Mouse (Mus musculus) megakaryocyte, adult 5-6 weeks (primary cell): Measurements from ENCODE around the gene Selenbp1. TPM values are rescaled to one million over a fixed set of nuclear protein-coding genes. Genes with fewer than 3 reads are reported as not detected.
"Not testable (repeated sequence)": the region's sequence is repeated elsewhere in the genome, so short reads cannot be mapped to it uniquely, and the experiment has no call there.

Experiments used
- ATAC-seq: 2 replicates; pipeline ENCODE4 v1.8.0; 2016; ENCODE audit warnings: mild to moderate bottlenecking, inconsistent platforms; ENCODE audit not compliant: poor library complexity, severe bottlenecking
- total RNA-seq, 2 experiments: library from RNA; stranded (forward) in 1 of 2; stranded (reverse) in 1 of 2; fragments of 153-499, 151-499 nt in 1 of 2; fragments of 221-1000, 200-1000 nt in 1 of 2; gene quantifications; 2 replicates each; pipeline versions ENCODE4 v1.2.3 to v1.2.4; 2015 to 2017

Gene Selenbp1
- total RNA-seq (2015), result 22.8 and 26.8 TPM in 2 replicates
- total RNA-seq (2017), result 25.2 and 27.9 TPM in 2 replicates

GRCm38 (mm10) chr3:94932809-94933564 is at the start of gene Selenbp1:
TSS of gene Selenbp1 (plus strand) at chr3:94933056.
- peak; percentile 88 for ATAC-seq

- peak; percentile 96 for ATAC-seq
Measured at GRCm38 (mm10) chr3:94886316-94887224, 46.3 kb upstream of the Selenbp1 start, which contains the start of gene Psmb4. TSS of gene Psmb4 (minus strand) at chr3:94886961.

- ATAC-seq, result no peak
Measured at GRCm38 (mm10) chr3:94888595-94888994, 44.3 kb upstream of the Selenbp1 start.

GRCm38 (mm10) chr3:94894076-94894475 is 38.8 kb upstream of the Selenbp1 start:
- ATAC-seq, result no peak

- ATAC-seq, result peak; percentile 84
Measured at GRCm38 (mm10) chr3:94902747-94903146, 30.1 kb upstream of the Selenbp1 start.

- not testable (repeated sequence) for ATAC-seq
Measured at GRCm38 (mm10) chr3:94904759-94905158, 28.1 kb upstream of the Selenbp1 start.

GRCm38 (mm10) chr3:94906482-94906881 is 26.4 kb upstream of the Selenbp1 start:
- ATAC-seq, result no peak

GRCm38 (mm10) chr3:94911050-94911693 is 21.7 kb upstream of the Selenbp1 start:
- no peak for ATAC-seq

GRCm38 (mm10) chr3:94913801-94914200 is 19.1 kb upstream of the Selenbp1 start:
- no peak for ATAC-seq

- ATAC-seq, result peak; percentile 64
Measured at GRCm38 (mm10) chr3:94915903-94916741, 16.7 kb upstream of the Selenbp1 start.

- no peak for ATAC-seq
Measured at GRCm38 (mm10) chr3:94917816-94918361, 15.0 kb upstream of the Selenbp1 start.

- no peak for ATAC-seq
Measured at GRCm38 (mm10) chr3:94918845-94919244, 14.0 kb upstream of the Selenbp1 start.

GRCm38 (mm10) chr3:94921104-94921503 is 11.8 kb upstream of the Selenbp1 start:
- no peak for ATAC-seq

GRCm38 (mm10) chr3:94922333-94922732 is 10.5 kb upstream of the Selenbp1 start:
- no peak for ATAC-seq

- no peak for ATAC-seq
Measured at GRCm38 (mm10) chr3:94924688-94925087, 8.2 kb upstream of the Selenbp1 start.

GRCm38 (mm10) chr3:94926301-94926736 is 6.5 kb upstream of the Selenbp1 start:
- peak; percentile 38 for ATAC-seq

GRCm38 (mm10) chr3:94928979-94929378 is 3.9 kb upstream of the Selenbp1 start:
- not testable (repeated sequence) for ATAC-seq

- ATAC-seq, result not testable (repeated sequence)
Measured at GRCm38 (mm10) chr3:94930386-94931266, 2.2 kb upstream of the Selenbp1 start.
